Mouse (Mus musculus) lung, adult 18-20 months (tissue): ENCODE data around the gene Ttc33.

Experiments
- DNase-seq, 2 experiments: peaks; one replicate each; pipeline ENCODE4 v3.0.0; 2022; ENCODE audit warnings: mixed read lengths in 2 of 2

Ttc33 gene

GRCm38 (mm10) chr15:5185366-5186292 is at the start of gene Ttc33:
Ttc33 (plus strand) TSS chr15:5185525.
- DNase-seq: peak; percentile 83 to 85

- DNase-seq: no peak
Measured at GRCm38 (mm10) chr15:5138021-5138856, 47.1 kb upstream of the Ttc33 start.

GRCm38 (mm10) chr15:5139366-5139765 is 46.0 kb upstream of the Ttc33 start:
- DNase-seq: no peak

GRCm38 (mm10) chr15:5139863-5140262 is 45.5 kb upstream of the Ttc33 start:
- DNase-seq: no peak

- DNase-seq: no peak
Measured at GRCm38 (mm10) chr15:5140357-5140756, 45.0 kb upstream of the Ttc33 start.

GRCm38 (mm10) chr15:5142047-5142446 is 43.3 kb upstream of the Ttc33 start:
- DNase-seq: no peak

GRCm38 (mm10) chr15:5142714-5143113 is 42.6 kb upstream of the Ttc33 start:
- no peak for DNase-seq

GRCm38 (mm10) chr15:5143361-5144020 is 41.8 kb upstream of the Ttc33 start, which contains the start of gene Prkaa1:
Prkaa1 (plus strand) TSS chr15:5143861.
- peak; percentile 67 to 71 for DNase-seq

GRCm38 (mm10) chr15:5144021-5144778 is 41.1 kb upstream of the Ttc33 start:
- DNase-seq: peak; percentile 59 to 60

GRCm38 (mm10) chr15:5145196-5145945 is 40.0 kb upstream of the Ttc33 start:
- DNase-seq: no peak

GRCm38 (mm10) chr15:5149187-5149586 is 36.1 kb upstream of the Ttc33 start:
- DNase-seq: peak in 1 of 2 experiments; percentile 14

GRCm38 (mm10) chr15:5152171-5152570 is 33.2 kb upstream of the Ttc33 start:
- DNase-seq: no peak

- no peak for DNase-seq
Measured at GRCm38 (mm10) chr15:5154621-5155020, 30.7 kb upstream of the Ttc33 start.

GRCm38 (mm10) chr15:5155093-5155492 is 30.2 kb upstream of the Ttc33 start:
- DNase-seq: no peak

- DNase-seq: no peak
Measured at GRCm38 (mm10) chr15:5156355-5156754, 29.0 kb upstream of the Ttc33 start.

- no peak for DNase-seq
Measured at GRCm38 (mm10) chr15:5157386-5157785, 27.9 kb upstream of the Ttc33 start.

GRCm38 (mm10) chr15:5158827-5159226 is 26.5 kb upstream of the Ttc33 start:
- DNase-seq: peak in 1 of 2 experiments; percentile 10

GRCm38 (mm10) chr15:5165121-5165773 is 20.1 kb upstream of the Ttc33 start:
- no peak for DNase-seq

- no peak for DNase-seq
Measured at GRCm38 (mm10) chr15:5173217-5173820, 12.0 kb upstream of the Ttc33 start.

- DNase-seq: peak in 1 of 2 experiments; percentile 15
Measured at GRCm38 (mm10) chr15:5184668-5185330, 526 bp upstream of the Ttc33 start.
